In the genomic region with DNA sequence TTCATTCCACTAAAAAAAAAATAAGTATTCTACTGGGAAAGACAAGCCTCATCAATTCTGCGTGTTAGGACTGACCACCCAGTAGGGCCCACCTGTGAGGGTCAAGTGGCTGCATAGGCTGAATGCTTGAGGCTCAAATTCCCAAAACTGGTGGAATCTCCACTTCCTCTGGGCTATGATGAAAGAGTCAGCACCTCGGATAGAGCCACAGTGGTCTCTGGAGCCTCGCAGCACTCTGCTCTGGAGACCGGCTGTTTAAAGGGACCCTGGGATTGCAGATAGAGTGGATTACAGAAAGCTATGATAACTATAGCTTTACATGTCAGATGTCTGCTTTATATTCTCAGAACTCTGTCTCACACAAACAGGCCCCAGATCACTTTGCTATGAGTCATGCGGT, we compare ENCODE assay signal across 16 mouse cellular contexts.
DNase-seq lines count a peak whose midpoint lies in the region.
"Had no signal": no experiment of that assay in that cellular context is flagged by ENCODE, and none has a peak within 500 bp of the region (broad histone marks: within the 10 kb centered on the region; RNA-seq: fewer than 3 reads in every experiment).

No protein-coding gene starts in this region.

- DNase-seq in 3T3-L1 (ENCODE audit: low read depth, low spot score) (peak; percentile 25), NIH3T3 (ENCODE audit: low read depth) (peak; percentile 29)
- peak; percentile 38 for DNase-seq in embryo, embryonic 11 days
- peak; percentile 11 for DNase-seq in forelimb bud, embryonic 11.5 days (ENCODE audit: low read depth, low spot score)
- no peak for DNase-seq in heart, postnatal 25 days (ENCODE audit: low spot score)
- no peak for DNase-seq in heart, adult 8-10 months (ENCODE audit: low spot score)
- DNase-seq in spleen, postnatal 14 days (ENCODE audit: low spot score in 2 of 2), result no peak
- DNase-seq: cerebellum, adult 8-10 months; gastrocnemius, postnatal 14 days; heart, postnatal 36 days; kidney, adult 9 months; lung, postnatal 4 days; right cerebral cortex, adult 18-20 months; spleen, adult 18-20 months; thymus, adult 18-20 months; thymus, postnatal 36 days had no signal

- intact Hi-C loops in heart, postnatal 25 days (cut with DNase I), result no loop called here

Comparison
In these comparisons a context has a peak if more than half of its experiments do, and no peak if none do; other contexts are left out.
1. DNase-seq: peak in 3T3-L1 (single experiment), NIH3T3 (single experiment), embryo, embryonic 11 days (single experiment) and forelimb bud, embryonic 11.5 days (single experiment); none in heart, postnatal 25 days (single experiment), heart, adult 8-10 months (single experiment) and spleen, postnatal 14 days (0 of 2).